Mouse (Mus musculus) megakaryocyte-erythroid progenitor cell, adult 5-6 weeks (primary cell): ENCODE measurements at regions not wholly inside any gene's neighbourhood (a gene's known extent, or its start where the extent isn't known, plus 50 kb on each side); places are given as distances from the start of the nearest gene placed in this dataset.
"Not testable (repeated sequence)": the region's sequence is repeated elsewhere in the genome, so short reads cannot be mapped to it uniquely, and the experiment has no call there.

ENCODE experiments used
- ATAC-seq: replicated peaks from 2 replicates; pipeline ENCODE4 v1.8.0; 2016; ENCODE audit warnings: mild to moderate bottlenecking, inconsistent platforms; ENCODE audit not compliant: severe bottlenecking, poor library complexity, low FRiP score, low TSS enrichment

- ATAC-seq = no peak
Measured at GRCm38 (mm10) chr12:48387724-48388123, 994.7 kb upstream of the Foxg1 start.

GRCm38 (mm10) chr12:48388192-48388812 lies 994.2 kb upstream of the Foxg1 start:
- no peak for ATAC-seq

GRCm38 (mm10) chr12:48391008-48391407 lies 991.5 kb upstream of the Foxg1 start:
- ATAC-seq = no peak

- ATAC-seq = no peak
Measured at GRCm38 (mm10) chr12:48439333-48440046, 943.0 kb upstream of the Foxg1 start.

- ATAC-seq = not testable (repeated sequence)
Measured at GRCm38 (mm10) chr12:48448719-48449118, 933.7 kb upstream of the Foxg1 start.

GRCm38 (mm10) chr12:48462392-48462791 lies 920.1 kb upstream of the Foxg1 start:
- ATAC-seq = no peak

GRCm38 (mm10) chr12:48500735-48501134 lies 881.7 kb upstream of the Foxg1 start:
- no peak for ATAC-seq

GRCm38 (mm10) chr12:48511594-48511993 lies 870.9 kb upstream of the Foxg1 start:
- no peak for ATAC-seq

- ATAC-seq = no peak
Measured at GRCm38 (mm10) chr12:48512259-48512658, 870.2 kb upstream of the Foxg1 start.

GRCm38 (mm10) chr12:48521996-48522395 lies 860.5 kb upstream of the Foxg1 start:
- ATAC-seq = no peak

GRCm38 (mm10) chr12:48559690-48560089 lies 822.8 kb upstream of the Foxg1 start:
- ATAC-seq = peak; percentile 47; the same call in 1 of the 2 replicates

- no peak for ATAC-seq
Measured at GRCm38 (mm10) chr12:48604401-48605197, 777.9 kb upstream of the Foxg1 start.

- no peak for ATAC-seq
Measured at GRCm38 (mm10) chr12:48605423-48605822, 777.0 kb upstream of the Foxg1 start.

GRCm38 (mm10) chr12:48609391-48609790 lies 773.1 kb upstream of the Foxg1 start:
- no peak for ATAC-seq

- no peak for ATAC-seq
Measured at GRCm38 (mm10) chr12:48612066-48612465, 770.4 kb upstream of the Foxg1 start.

- ATAC-seq = no peak
Measured at GRCm38 (mm10) chr12:48616337-48616736, 766.1 kb upstream of the Foxg1 start.

- no peak for ATAC-seq
Measured at GRCm38 (mm10) chr12:48633559-48633958, 748.9 kb upstream of the Foxg1 start.

- ATAC-seq = no peak
Measured at GRCm38 (mm10) chr12:48634671-48635241, 747.7 kb upstream of the Foxg1 start.

GRCm38 (mm10) chr12:48641974-48642373 lies 740.5 kb upstream of the Foxg1 start:
- no peak for ATAC-seq

- no peak for ATAC-seq
Measured at GRCm38 (mm10) chr12:48645135-48645534, 737.3 kb upstream of the Foxg1 start.
